Mouse (Mus musculus) liver, embryonic 11.5 days (tissue): Measurements from ENCODE around the gene Fbxo22. TPM values are rescaled to one million over a fixed set of nuclear protein-coding genes. Genes with fewer than 3 reads are reported as not detected.

ENCODE experiments used
- ATAC-seq: fragments of 200-750 bp; cut with Nextera tagmentation; replicated peaks from 2 replicates; pipeline ENCODE4 v1.8.0; 2017; ENCODE audit warnings: moderate number of reproducible peaks, mild to moderate bottlenecking, moderate TSS enrichment, moderate library complexity; ENCODE audit not compliant: low FRiP score
- DNase-seq: peaks from one replicate; pipeline ENCODE4 v3.0.0-alpha.2; 2017; ENCODE audit warnings: low spot score
- H3K27ac ChIP-seq: fragments of 300-500 bp; sonication (generic); 2 replicates; pipeline ENCODE4 v1.5.1; 2014; ENCODE audit warnings: mild to moderate bottlenecking, low read depth, low read length, control low read depth
- H3K27me3 ChIP-seq: fragments of 300-500 bp; sonication (generic); replicated peaks from 2 replicates; pipeline ENCODE4 v1.6.1; 2014; ENCODE audit warnings: low read length, mixed read lengths; ENCODE audit not compliant: control insufficient read depth, insufficient read depth
- H3K36me3 ChIP-seq: fragments of 300-500 bp; sonication (generic); 2 replicates; pipeline ENCODE4 v1.6.1; 2014; ENCODE audit warnings: mild to moderate bottlenecking, low read length, moderate library complexity, mixed read lengths; ENCODE audit not compliant: control insufficient read depth, insufficient read depth
- H3K4me1 ChIP-seq: fragments of 300-500 bp; sonication (generic); replicated peaks from 2 replicates; pipeline ENCODE4 v1.6.1; 2014; ENCODE audit warnings: low read length, mixed read lengths; ENCODE audit not compliant: control insufficient read depth, insufficient read depth
- H3K4me2 ChIP-seq: fragments of 300-500 bp; sonication (generic); 2 replicates; pipeline ENCODE4 v1.6.1; 2014; ENCODE audit warnings: mild to moderate bottlenecking, control low read depth, moderate library complexity
- H3K4me3 ChIP-seq: fragments of 300-500 bp; sonication (generic); 2 replicates; pipeline ENCODE4 v1.5.1; 2014; ENCODE audit warnings: low read depth, low read length, control low read depth
- H3K9ac ChIP-seq: fragments of 300-500 bp; sonication (generic); 2 replicates; pipeline ENCODE4 v1.6.1; 2014; ENCODE audit warnings: low read depth, low read length, control low read depth
- H3K9me3 ChIP-seq: fragments of 300-500 bp; sonication (generic); 2 replicates; pipeline ENCODE4 v1.6.1; 2016; ENCODE audit warnings: low read length, inconsistent platforms, mixed read lengths; ENCODE audit not compliant: control insufficient read depth
- WGBS: fragments of 180-500 bp; shearing (Covaris S2); extraction: QIAGEN DNeasy Blood & Tissue Kit; methylation state at CpG from one replicate; pipeline ENCODE4 v1.1.7; 2014; 5-methylcytosine and 5-hydroxymethylcytosine counted together
- polyA plus RNA-seq: library from polyadenylated mRNA; unstranded; fragments of >200 nt; fragmentation: Nextera tagmentation; extraction: Ambion mirVana; gene quantifications from 2 replicates; pipeline ENCODE4 v1.2.1, GENCODE M21; 2014

Gene Fbxo22
- polyA plus RNA-seq, 1 experiment from 2014 or later = 52.0 TPM

DNA sequence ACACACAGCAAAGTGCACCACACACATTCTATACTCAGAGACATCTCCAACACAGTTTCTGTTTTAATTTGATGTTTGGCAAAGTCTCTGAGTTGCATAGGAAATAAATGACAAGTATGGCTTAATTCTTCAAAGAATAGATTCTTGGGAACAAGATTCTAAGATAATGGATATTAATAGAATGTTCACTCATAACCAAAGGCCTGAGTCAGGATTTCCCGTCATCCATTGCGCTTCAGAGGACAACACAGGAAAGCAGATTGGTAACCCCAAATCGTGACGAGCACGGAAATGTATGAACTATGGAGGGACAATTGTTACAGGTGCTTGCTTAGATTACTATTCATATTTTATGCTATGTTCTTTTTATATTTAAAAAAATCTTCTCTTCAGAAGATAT lies 46.3 kb downstream of the Fbxo22 start:
- 81% methylated on average over 5 of the region's 5 CpGs for WGBS
- no peak for DNase-seq

GRCm38 (mm10) chr9:55255604-55256003 lies 46.9 kb downstream of the Fbxo22 start:
- Histone ChIP-seq H3K27ac (no peak overlapping the region), H3K9ac (no peak overlapping the region), H3K36me3 (no peaks in the 10 kb centered on the region), H3K4me2 (no peak overlapping the region), H3K9me3 (no peaks in the 10 kb centered on the region), H3K4me3 (no peak overlapping the region), H3K27me3 (no peaks in the 10 kb centered on the region), H3K4me1 (no peaks in the 10 kb centered on the region)
- DNase-seq (no peak), ATAC-seq (no peak)
- WGBS = 51% methylated on average over 4 of the region's 4 CpGs

More for the DNA sequence above, 46.3 kb downstream of the Fbxo22 start:
- H3K4me3 ChIP-seq = no peak overlapping the region
- no peaks in the 10 kb centered on the region for H3K27me3 ChIP-seq
- no peak overlapping the region for H3K4me2 ChIP-seq
- no peak overlapping the region for H3K9ac ChIP-seq
- no peaks in the 10 kb centered on the region for H3K4me1 ChIP-seq
- no peak for ATAC-seq
- no peaks in the 10 kb centered on the region for H3K9me3 ChIP-seq
- no peaks in the 10 kb centered on the region for H3K36me3 ChIP-seq
- H3K27ac ChIP-seq = no peak overlapping the region

DNA sequence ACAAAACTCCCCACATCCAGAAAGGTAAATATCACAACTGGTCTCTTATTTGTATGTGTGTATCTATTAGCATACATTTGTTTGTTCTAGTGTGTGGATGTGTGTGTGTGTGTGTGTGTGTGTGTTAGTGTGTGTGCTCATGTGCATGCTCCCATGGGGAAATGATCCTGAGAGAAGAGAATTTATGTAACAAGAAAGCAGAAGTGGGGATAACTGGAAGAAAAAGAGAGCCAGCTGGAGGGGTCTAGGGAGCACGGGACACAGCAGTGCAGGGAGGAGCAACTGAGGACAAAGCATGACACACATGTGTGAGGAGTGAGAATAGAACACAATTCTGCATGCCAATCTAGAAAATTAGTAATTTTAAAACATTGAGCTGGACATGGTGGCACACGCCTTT lies 48.4 kb downstream of the Fbxo22 start:
- no peak overlapping the region for H3K9ac ChIP-seq
- WGBS = 86% methylated on average over 2 of the region's 2 CpGs

GRCm38 (mm10) chr9:55259741-55260140 lies 51.0 kb downstream of the Fbxo22 start:
- Histone ChIP-seq H3K36me3 (no peaks in the 10 kb centered on the region), H3K9ac (no peak overlapping the region), H3K27me3 (no peaks in the 10 kb centered on the region; the same call in 1 of the 2 replicates), H3K4me3 (no peak overlapping the region), H3K27ac (no peak overlapping the region), H3K4me1 (no peaks in the 10 kb centered on the region), H3K4me2 (no peak overlapping the region), H3K9me3 (no peaks in the 10 kb centered on the region)
- DNase-seq = no peak
- 82% methylated on average over 6 of the region's 6 CpGs for WGBS
- no peak for ATAC-seq

More for the DNA sequence above, 48.4 kb downstream of the Fbxo22 start:
- Histone ChIP-seq H3K9me3 (no peaks in the 10 kb centered on the region), H3K4me1 (no peaks in the 10 kb centered on the region), H3K36me3 (no peaks in the 10 kb centered on the region), H3K4me2 (no peak overlapping the region), H3K27ac (no peak overlapping the region), H3K27me3 (no peaks in the 10 kb centered on the region; the same call in 1 of the 2 replicates), H3K4me3 (no peak overlapping the region)
- DNase-seq (no peak), ATAC-seq (no peak)

DNA sequence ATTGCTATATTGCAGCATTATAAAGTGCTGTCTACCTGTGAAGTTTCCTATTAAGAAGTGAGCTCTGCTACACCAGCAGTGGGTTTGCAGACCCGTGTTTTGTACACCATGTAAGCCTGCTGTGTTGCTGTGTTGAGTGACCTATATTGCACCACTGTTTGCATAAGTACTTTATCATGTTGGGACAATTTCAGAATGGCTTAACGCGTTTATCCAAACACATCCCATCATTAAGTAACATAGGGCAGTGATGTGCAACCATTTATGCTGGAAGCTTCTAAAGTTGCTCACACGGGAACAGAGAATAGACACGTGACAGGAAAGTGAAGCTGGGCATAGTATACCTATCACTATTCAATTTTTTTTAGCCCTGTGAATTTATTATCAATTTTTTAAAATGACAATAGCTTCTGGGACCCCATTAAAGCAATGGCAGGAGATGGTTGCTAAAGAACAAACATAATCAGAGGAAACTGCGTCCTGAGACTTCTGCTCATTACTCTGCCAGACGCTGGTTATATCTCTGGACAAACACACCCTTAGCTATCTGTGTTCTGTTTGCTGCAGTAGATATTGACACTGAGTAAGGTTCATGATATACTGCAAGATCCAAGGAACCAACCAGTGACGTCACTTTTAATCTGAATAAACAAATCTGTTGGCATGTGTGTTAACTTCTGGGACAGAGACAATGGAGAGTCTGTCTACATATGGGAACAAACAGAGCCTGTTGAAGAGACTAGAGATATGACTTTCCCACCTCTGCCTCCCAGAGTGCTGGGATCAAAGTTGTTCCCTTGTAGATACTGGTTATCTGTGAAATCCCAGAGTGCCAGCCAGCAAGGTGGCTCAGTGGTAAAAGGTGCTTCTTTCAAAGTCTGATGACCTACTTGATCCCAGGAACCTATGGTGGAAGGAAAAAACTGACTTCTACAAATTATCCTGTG lies 55.9 kb downstream of the Fbxo22 start:
- Histone ChIP-seq H3K4me2 (no peak overlapping the region), H3K4me3 (no peak overlapping the region), H3K36me3 (no peaks in the 10 kb centered on the region), H3K9ac (no peak overlapping the region), H3K27ac (no peak overlapping the region), H3K4me1 (no peaks in the 10 kb centered on the region), H3K9me3 (no peaks in the 10 kb centered on the region), H3K27me3 (no peaks in the 10 kb centered on the region; the same call in 1 of the 2 replicates)
- WGBS = 66% methylated on average over 8 of the region's 8 CpGs
- no peak for ATAC-seq
- DNase-seq = no peak

- no peaks in the 10 kb centered on the region for H3K4me1 ChIP-seq
- H3K27me3 ChIP-seq = no peaks in the 10 kb centered on the region
- 37% methylated on average over 5 of the region's 5 CpGs for WGBS
- DNase-seq (no peak), ATAC-seq (no peak)
- H3K9ac ChIP-seq = no peak overlapping the region
- no peak overlapping the region for H3K27ac ChIP-seq
- no peak overlapping the region for H3K4me3 ChIP-seq
- no peaks in the 10 kb centered on the region for H3K36me3 ChIP-seq
- H3K9me3 ChIP-seq = no peaks in the 10 kb centered on the region
- H3K4me2 ChIP-seq = no peak overlapping the region
Observed at GRCm38 (mm10) chr9:55271960-55272560, 63.3 kb downstream of the Fbxo22 start.

GRCm38 (mm10) chr9:55273906-55274305 lies 65.2 kb downstream of the Fbxo22 start:
- H3K9ac ChIP-seq = no peak overlapping the region
- no peaks in the 10 kb centered on the region for H3K4me1 ChIP-seq
- H3K36me3 ChIP-seq = no peaks in the 10 kb centered on the region
- no peak overlapping the region for H3K4me3 ChIP-seq
- H3K27me3 ChIP-seq = no peaks in the 10 kb centered on the region
- H3K27ac ChIP-seq = no peak overlapping the region
- no peaks in the 10 kb centered on the region for H3K9me3 ChIP-seq
- DNase-seq (no peak), ATAC-seq (no peak)
- no peak overlapping the region for H3K4me2 ChIP-seq
- WGBS = 66% methylated on average over 4 of the region's 4 CpGs
